Mouse (Mus musculus): ENCODE data around the gene Lgals4.

Lgals4 gene

GRCm38 (mm10) chr7:28822556-28822955 lies 11.1 kb upstream of the Lgals4 start:
- DNase-seq (ENCODE audit: low read depth, low spot score): no peak

GRCm38 (mm10) chr7:28822993-28823903 lies 10.4 kb upstream of the Lgals4 start:
- DNase-seq (ENCODE audit: low read depth, low spot score): no peak

- DNase-seq (ENCODE audit: low read depth, low spot score): no peak
Measured at GRCm38 (mm10) chr7:28823932-28824331, 9.7 kb upstream of the Lgals4 start.

- DNase-seq (ENCODE audit: low read depth, low spot score): peak; percentile 92
Measured at GRCm38 (mm10) chr7:28824941-28825685, 8.5 kb upstream of the Lgals4 start, which contains the start of gene Ech1. TSS of gene Ech1 (plus strand) at chr7:28825217.

GRCm38 (mm10) chr7:28825686-28826401 lies 7.8 kb upstream of the Lgals4 start:
- no peak for DNase-seq (ENCODE audit: low read depth, low spot score)

- DNase-seq (ENCODE audit: low read depth, low spot score): no peak
Measured at GRCm38 (mm10) chr7:28826402-28826772, 7.3 kb upstream of the Lgals4 start.

DNA sequence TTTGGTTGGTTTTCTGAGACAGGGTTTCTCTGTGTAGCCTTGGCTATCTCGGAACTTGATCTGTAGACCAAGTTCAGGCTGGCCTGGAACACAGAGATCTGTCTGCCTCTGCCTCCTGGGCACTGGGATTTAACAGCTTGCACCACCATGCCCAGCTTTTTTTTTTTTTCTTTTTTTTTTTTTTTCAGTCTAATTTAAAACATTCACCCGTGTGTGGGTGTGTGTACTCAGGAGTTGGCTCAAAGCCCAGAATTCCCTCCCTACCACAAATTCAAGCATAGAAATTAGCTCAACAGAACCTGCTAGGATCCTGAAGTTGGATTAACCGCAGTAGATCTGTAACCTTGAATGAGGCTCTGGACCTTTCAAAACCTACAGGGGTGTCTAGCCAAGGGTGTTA lies 6.3 kb upstream of the Lgals4 start:
- DNase-seq (ENCODE audit: low read depth, low spot score): no peak

- no peak for DNase-seq (ENCODE audit: low read depth, low spot score)
Measured at GRCm38 (mm10) chr7:28829821-28830220, 3.8 kb upstream of the Lgals4 start.

- no peak for DNase-seq (ENCODE audit: low read depth, low spot score)
Measured at GRCm38 (mm10) chr7:28830981-28831380, 2.7 kb upstream of the Lgals4 start.

GRCm38 (mm10) chr7:28831411-28832125 lies 2.1 kb upstream of the Lgals4 start:
- no peak for DNase-seq (ENCODE audit: low read depth, low spot score)

- DNase-seq (ENCODE audit: low read depth, low spot score): no peak
Measured at GRCm38 (mm10) chr7:28832137-28832536, 1.5 kb upstream of the Lgals4 start.

DNA sequence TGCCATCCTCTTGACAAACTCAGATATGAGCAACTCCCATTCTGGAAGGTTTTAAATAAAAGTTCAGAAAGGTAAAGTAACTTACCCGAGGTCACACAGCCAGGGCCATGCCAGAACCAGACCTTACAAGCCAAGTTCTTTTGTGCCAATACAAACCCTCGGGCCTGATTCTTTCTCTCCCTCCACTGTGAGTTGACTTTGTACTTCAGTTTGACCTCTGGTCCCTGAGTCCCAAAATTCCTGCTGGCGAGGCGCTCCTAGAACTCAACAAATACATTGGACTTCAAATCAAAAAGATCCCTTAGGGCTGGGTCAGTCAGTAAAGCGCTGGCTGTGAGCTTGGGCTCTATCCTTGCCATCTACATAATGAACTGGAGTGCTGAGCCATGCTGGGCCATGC lies 3.3 kb downstream of the Lgals4 start:
- no peak for DNase-seq (ENCODE audit: low read depth, low spot score)

GRCm38 (mm10) chr7:28838331-28838730 lies 4.7 kb downstream of the Lgals4 start:
- DNase-seq (ENCODE audit: low read depth, low spot score): no peak

GRCm38 (mm10) chr7:28847273-28847672 lies 13.6 kb downstream of the Lgals4 start:
- DNase-seq (ENCODE audit: low read depth, low spot score): no peak

DNA sequence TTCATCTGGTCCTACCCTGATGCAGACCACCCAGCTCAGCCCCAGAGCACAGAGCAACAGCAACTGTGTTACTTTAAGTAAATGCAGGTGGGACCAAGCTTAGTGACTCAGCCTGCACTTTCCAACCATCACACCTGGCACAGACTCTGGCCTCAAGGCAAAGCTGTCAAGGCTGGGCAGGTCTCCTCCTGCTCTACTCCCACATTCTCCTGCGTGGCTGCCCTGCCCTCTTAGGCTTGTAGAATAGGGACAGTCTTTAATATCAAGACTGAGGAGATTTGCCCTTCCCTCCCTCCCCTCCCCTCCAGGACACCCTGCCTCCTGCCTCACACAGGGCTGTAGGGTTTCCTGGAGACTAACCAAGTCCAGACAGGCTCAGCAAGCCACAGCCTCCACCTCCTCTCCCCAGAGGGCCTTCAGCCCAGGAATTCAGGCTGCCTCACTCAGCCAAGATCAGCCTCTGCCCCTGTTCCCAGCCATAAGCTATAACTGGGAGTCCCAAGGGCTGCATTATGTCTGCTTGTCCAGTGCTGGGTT lies 16.1 kb downstream of the Lgals4 start:
- peak; percentile 54 for DNase-seq (ENCODE audit: low read depth, low spot score)

GRCm38 (mm10) chr7:28850642-28851041 lies 17.0 kb downstream of the Lgals4 start:
- DNase-seq (ENCODE audit: low read depth, low spot score): no peak

- no peak for DNase-seq (ENCODE audit: low read depth, low spot score)
Measured at GRCm38 (mm10) chr7:28859953-28860352, 26.3 kb downstream of the Lgals4 start.

DNA sequence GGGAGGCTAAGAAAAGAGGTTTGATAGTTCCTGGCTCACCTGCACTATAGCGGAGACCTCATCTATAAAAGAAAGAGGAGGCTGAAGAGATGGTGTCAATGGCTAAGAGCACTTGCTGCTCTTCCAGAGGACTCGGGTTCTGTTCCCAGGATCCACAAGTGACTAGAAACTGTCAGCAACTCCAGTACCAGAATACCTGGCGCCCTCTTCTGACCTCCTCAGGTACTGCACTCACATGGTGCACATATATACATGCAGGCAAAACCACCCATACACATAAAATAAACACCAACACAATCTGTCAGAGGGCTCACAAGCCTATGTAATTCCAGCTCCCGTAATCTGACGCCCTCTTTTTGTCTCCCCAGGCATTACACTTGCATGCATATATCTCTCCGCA lies 27.2 kb downstream of the Lgals4 start:
- DNase-seq (ENCODE audit: low read depth, low spot score): no peak

GRCm38 (mm10) chr7:28862817-28863499 lies 29.3 kb downstream of the Lgals4 start:
- no peak for DNase-seq (ENCODE audit: low read depth, low spot score)

- DNase-seq (ENCODE audit: low read depth, low spot score): no peak
Measured at GRCm38 (mm10) chr7:28863540-28863939, 29.9 kb downstream of the Lgals4 start, which contains the start of gene Lgals7. TSS of gene Lgals7 (plus strand) at chr7:28863853.

All from forelimb bud, embryonic 11.5 days (tissue).